19 mouse cellular contexts compared by ENCODE assay signal in the genomic region with DNA sequence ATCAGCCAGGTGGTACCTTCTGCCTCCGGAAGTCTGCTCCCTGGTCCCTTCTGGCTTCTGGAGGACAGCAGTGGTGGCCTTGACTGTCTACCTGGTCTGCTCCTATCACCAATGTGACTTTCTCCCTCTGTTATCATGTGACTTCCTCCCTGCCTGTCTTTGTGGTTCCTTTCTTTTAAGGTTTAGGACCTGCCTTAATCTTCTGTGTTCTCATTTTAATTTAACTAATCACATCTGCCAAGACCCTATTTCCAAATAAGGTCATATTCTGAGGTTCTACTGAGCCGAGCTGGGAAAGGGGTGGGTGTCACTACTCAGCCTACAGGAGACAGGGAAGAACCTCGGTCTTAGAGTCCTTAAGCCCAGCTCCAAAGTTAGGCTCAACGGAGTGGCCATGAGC.
"Had no signal": no experiment of that assay in that cellular context is flagged by ENCODE, and none has a peak within 500 bp of the region (broad histone marks: within the 10 kb centered on the region; RNA-seq: fewer than 3 reads in every experiment).

No protein-coding gene starts in this region.

- ATAC-seq: liver, postnatal 0 days; midbrain, embryonic 16.5 days had no signal

- H3K4me2 ChIP-seq: liver, embryonic 15.5 days; lung, embryonic 15.5 days; neural tube, embryonic 13.5 days; neural tube, embryonic 15.5 days; stomach, embryonic 15.5 days had no signal

- H3K27ac ChIP-seq: liver, embryonic 15.5 days; lung, embryonic 15.5 days; macrophage; neural tube, embryonic 13.5 days; neural tube, embryonic 15.5 days; stomach, embryonic 15.5 days; stomach, postnatal 0 days had no signal

- H3K9ac ChIP-seq: liver, embryonic 15.5 days; liver, postnatal 0 days; lung, embryonic 15.5 days; midbrain, embryonic 12.5 days; neural tube, embryonic 13.5 days; neural tube, embryonic 15.5 days; stomach, embryonic 15.5 days had no signal

- H3K4me3 ChIP-seq: liver, embryonic 15.5 days; lung, embryonic 15.5 days; megakaryocyte, embryonic 14.5 days; midbrain, embryonic 12.5 days; myocyte; neural tube, embryonic 13.5 days; neural tube, embryonic 15.5 days; stomach, embryonic 15.5 days had no signal

- H3K9me3 ChIP-seq: liver, embryonic 15.5 days; lung, embryonic 15.5 days; midbrain, embryonic 12.5 days; neural tube, embryonic 13.5 days; neural tube, embryonic 15.5 days; stomach, embryonic 15.5 days had no signal

- H3K36me3 ChIP-seq: liver, embryonic 15.5 days; lung, embryonic 15.5 days; midbrain, embryonic 12.5 days; neural tube, embryonic 13.5 days; neural tube, embryonic 15.5 days; stomach, embryonic 15.5 days had no signal

- H3K27me3 ChIP-seq: neural tube, embryonic 15.5 days had no signal

- DNase-seq: liver, postnatal 0 days; lung, adult 2 months; lung, postnatal 14 days; lung, postnatal 36 days; midbrain, embryonic 14.5 days; right cerebral cortex, postnatal 14 days; thymus, adult 2 months; thymus, postnatal 36 days had no signal
